Comparison of ENCODE assay signal across 2 mouse cellular contexts in the genomic region with DNA sequence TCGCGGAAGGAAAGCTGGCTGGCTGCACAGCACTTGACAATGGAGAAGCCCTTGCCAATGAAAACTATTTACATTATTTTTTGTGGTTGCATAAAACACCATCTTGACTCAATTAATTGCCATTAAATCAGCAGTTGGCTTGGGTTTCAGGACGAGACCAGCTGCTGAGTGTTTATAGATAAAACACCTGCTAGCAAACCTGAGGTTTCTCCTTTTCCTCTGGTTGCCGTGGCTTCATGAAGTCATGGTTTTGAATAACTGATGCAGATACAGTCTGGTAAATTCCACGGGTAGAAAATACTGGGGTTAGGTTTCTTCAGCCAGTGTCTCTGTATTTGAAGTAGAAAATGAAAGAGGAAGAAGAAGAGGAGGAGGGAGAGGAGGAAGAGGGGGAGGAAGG.
TF ChIP-seq lines count a peak whose summit lies in the region.

No protein-coding gene starts in this region.

TF ChIP-seq in CH12.LX, 34 proteins besides CTCF, POLR2A, EP300 and RAD21:
- TF ChIP-seq UBTF (IDR thresholded peaks at IDR 0.05; ENCODE audit: low read depth, low read length) (no peak), RCOR1 (conservative IDR thresholded peaks at IDR 0.05; ENCODE audit: low read depth, low read length) (no peak), HCFC1 (IDR thresholded peaks at IDR 0.05; ENCODE audit: low read depth, low read length) (no peak), POLR2AphosphoS2 (IDR thresholded peaks at IDR 0.05; ENCODE audit: low read depth, low read length) (no peak), USF1 (IDR thresholded peaks at IDR 0.05; ENCODE audit: low read depth, low read length) (no peak), ZMIZ1 (IDR thresholded peaks at IDR 0.05; ENCODE audit: low read depth, low read length) (no peak), CHD1 (IDR thresholded peaks at IDR 0.05; ENCODE audit: low read depth, low read length) (no peak), SIN3A (IDR thresholded peaks at IDR 0.05; ENCODE audit: low read length) (0 out of 2 replicates have a peak, but pooled peaks have one; percentile 15), PAX5 (IDR thresholded peaks at IDR 0.05; ENCODE audit: low read length) (no peak), MAFK (IDR thresholded peaks at IDR 0.05; ENCODE audit: insufficient replicate concordance, low read length) (no peak), TCF12 (IDR thresholded peaks at IDR 0.05; ENCODE audit: low read depth, low read length) (peak; percentile 42; the same call in 1 of the 2 replicates), ZKSCAN1 (IDR thresholded peaks at IDR 0.05; ENCODE audit: borderline replicate concordance, low read depth, low read length) (no peak), SMC3 (IDR thresholded peaks at IDR 0.05; ENCODE audit: low read depth, low read length) (no peak), ELF1 (IDR thresholded peaks at IDR 0.05; ENCODE audit: low read depth, low read length) (peak; percentile 28; the same call in 1 of the 2 replicates), ZNF384 (IDR thresholded peaks at IDR 0.05; ENCODE audit: low read depth, low read length) (no peak), ETS1 (conservative IDR thresholded peaks at IDR 0.05; ENCODE audit: low read depth, low read length) (peak; percentile 71), CHD2 (IDR thresholded peaks at IDR 0.05; ENCODE audit: low read length) (peak; percentile 18; the same call in 1 of the 2 replicates), NELFE (IDR thresholded peaks at IDR 0.05; ENCODE audit: low read depth, low read length) (no peak), IRF4 (IDR thresholded peaks at IDR 0.05; ENCODE audit: low read depth, low read length) (no peak; the same call in 1 of the 2 replicates), MAZ (IDR thresholded peaks at IDR 0.05; ENCODE audit: low read depth, low read length) (no peak), E2F4 (IDR thresholded peaks at IDR 0.05; ENCODE audit: insufficient replicate concordance, low read depth, low read length) (no peak), USF2 (conservative IDR thresholded peaks at IDR 0.05; ENCODE audit: low read depth, low read length) (no peak), NRF1 (IDR thresholded peaks at IDR 0.05; ENCODE audit: low read depth, low read length) (no peak), MYC (IDR thresholded peaks at IDR 0.05; ENCODE audit: low read depth, low read length) (no peak), MAX (IDR thresholded peaks at IDR 0.05; ENCODE audit: low read length) (no peak), KAT2A (IDR thresholded peaks at IDR 0.05; ENCODE audit: insufficient replicate concordance, low read length) (no peak), TBP (conservative IDR thresholded peaks at IDR 0.05; ENCODE audit: low read depth, low read length) (no peak), JUN (IDR thresholded peaks at IDR 0.05; ENCODE audit: insufficient read depth, low read depth, low read length) (no peak), MEF2A (IDR thresholded peaks at IDR 0.05; ENCODE audit: borderline replicate concordance, low read depth, low read length) (peak; percentile 11; the same call in 1 of the 2 replicates), GABPA (IDR thresholded peaks at IDR 0.05; ENCODE audit: insufficient replicate concordance, low read depth, low read length) (no peak), JUND (conservative IDR thresholded peaks at IDR 0.05; ENCODE audit: low read depth, low read length) (no peak), BHLHE40 (IDR thresholded peaks at IDR 0.05; ENCODE audit: low read depth, low read length) (no peak), ZC3H11A (IDR thresholded peaks at IDR 0.05; ENCODE audit: low read depth, low read length) (no peak), MXI1 (IDR thresholded peaks at IDR 0.05; ENCODE audit: low read depth, low read length) (no peak)

TF ChIP-seq in myocyte, 11 proteins besides CTCF, POLR2A, EP300 and RAD21:
- TF ChIP-seq TCF12 (IDR thresholded peaks at IDR 0.05; ENCODE audit: insufficient read depth, poor library complexity, severe bottlenecking) = no peak
- TF ChIP-seq E2F4 (IDR thresholded peaks at IDR 0.05; ENCODE audit: insufficient read depth) = no peak
- TF ChIP-seq TCF3 (IDR thresholded peaks at IDR 0.05; ENCODE audit: insufficient read length, low read depth) = no peak
- no peak for TF ChIP-seq REST (IDR thresholded peaks at IDR 0.05; ENCODE audit: insufficient read depth, insufficient read length)
- TF ChIP-seq MYOG (IDR thresholded peaks at IDR 0.05; ENCODE audit: control insufficient read depth in 1 of 3, insufficient read depth in 1 of 3, insufficient read length in 2 of 3, low read depth in 2 of 3) = no peak
- no peak for TF ChIP-seq MYOD1 (IDR thresholded peaks at IDR 0.05; ENCODE audit: control insufficient read depth in 1 of 3, insufficient read length in 2 of 3, low read depth in 2 of 3)
- no peak for TF ChIP-seq USF1 (IDR thresholded peaks at IDR 0.05; ENCODE audit: low read depth)
- TF ChIP-seq SRF (IDR thresholded peaks at IDR 0.05; ENCODE audit: control insufficient read depth, insufficient read length, low read depth) = no peak
- no peak for TF ChIP-seq MAX (IDR thresholded peaks at IDR 0.05; ENCODE audit: low read depth)
- no peak for TF ChIP-seq POLR2AphosphoS2 (IDR thresholded peaks at IDR 0.05; ENCODE audit: insufficient read length, low read depth)
- no peak for TF ChIP-seq CEBPB (IDR thresholded peaks at IDR 0.05; ENCODE audit: insufficient read depth, poor library complexity, severe bottlenecking)
